Mouse (Mus musculus): ENCODE measurements around the gene Psrc1.

The Psrc1 gene

DNA sequence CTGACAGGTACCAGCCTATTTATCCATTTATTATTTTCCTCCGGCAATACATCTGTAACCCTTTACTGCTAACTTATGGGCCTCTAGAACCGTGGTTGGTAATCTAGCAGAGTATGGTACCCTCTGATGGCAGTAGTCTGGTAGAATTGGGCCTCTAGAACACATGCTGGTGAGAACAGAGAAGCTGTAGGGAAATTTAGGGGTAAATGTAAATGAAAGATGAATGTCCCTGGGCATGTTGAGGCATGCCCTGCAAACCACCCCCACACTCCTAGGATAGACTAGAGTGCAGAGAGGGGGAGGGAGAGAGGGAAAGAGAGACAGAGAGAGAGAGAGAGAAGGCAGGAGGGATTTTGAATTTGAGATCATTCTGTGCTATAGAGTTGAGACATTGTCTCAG, 786 bp downstream of the Psrc1 start:
- in situ Hi-C loops (cut with MboI, MseI) = loop anchor here (25.0 kb wide), 1 partner anchor 222 kb away; the partner anchor contains the start of gene Gpr61

DNA sequence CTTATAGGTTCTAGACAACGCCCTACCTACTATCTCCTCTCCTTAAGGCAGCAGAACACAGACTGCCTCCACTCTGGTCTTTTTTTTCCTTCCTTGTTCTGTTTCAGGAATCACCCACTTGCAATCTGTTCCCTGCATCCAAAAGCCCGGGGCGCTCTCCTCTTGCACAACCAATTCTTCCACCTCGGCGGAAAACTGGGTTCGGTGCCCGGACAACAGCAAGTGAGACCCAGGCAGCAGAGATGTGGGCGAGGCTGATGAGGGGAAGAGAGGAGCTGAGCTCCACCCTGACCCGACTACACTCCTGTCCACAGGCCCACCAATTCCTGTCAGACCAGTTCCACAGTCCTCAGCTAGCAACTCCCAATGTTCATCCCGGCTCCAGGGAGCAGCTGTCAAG, 2.5 kb downstream of the Psrc1 start:
- in situ Hi-C loops (cut with MboI, MseI) = loop anchor here (5.0 to 25.0 kb wide), 2 partner anchors 109 to 224 kb away; partner anchors contain the start of gene Gpr61

DNA sequence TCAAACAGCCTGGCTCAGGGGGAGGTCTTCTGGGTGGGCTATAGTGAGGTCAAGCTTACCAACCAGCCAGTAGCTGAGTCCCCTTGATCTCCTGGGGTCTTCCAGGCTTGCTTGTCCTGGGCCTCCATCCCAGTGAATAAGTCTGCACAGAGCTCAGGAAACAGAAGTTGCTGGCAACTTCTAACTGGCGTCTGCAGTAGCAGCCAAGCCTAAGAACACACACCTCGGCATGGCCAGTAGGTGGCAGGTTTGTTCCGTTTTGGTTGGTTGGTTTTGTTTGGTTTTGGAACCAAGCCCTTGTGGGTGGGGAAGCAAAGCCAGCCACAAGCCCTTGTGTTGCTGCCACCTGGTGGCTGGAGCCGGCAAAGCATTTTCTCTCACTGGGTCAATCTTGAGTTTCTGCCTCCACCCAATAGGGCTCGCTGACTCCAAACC, 5.5 kb downstream of the Psrc1 start:
- in situ Hi-C loops (cut with MboI, MseI) = loop anchor here (5.0 to 25.0 kb wide), 2 partner anchors 112 to 227 kb away; partner anchors contain the start of gene Gpr61

DNA sequence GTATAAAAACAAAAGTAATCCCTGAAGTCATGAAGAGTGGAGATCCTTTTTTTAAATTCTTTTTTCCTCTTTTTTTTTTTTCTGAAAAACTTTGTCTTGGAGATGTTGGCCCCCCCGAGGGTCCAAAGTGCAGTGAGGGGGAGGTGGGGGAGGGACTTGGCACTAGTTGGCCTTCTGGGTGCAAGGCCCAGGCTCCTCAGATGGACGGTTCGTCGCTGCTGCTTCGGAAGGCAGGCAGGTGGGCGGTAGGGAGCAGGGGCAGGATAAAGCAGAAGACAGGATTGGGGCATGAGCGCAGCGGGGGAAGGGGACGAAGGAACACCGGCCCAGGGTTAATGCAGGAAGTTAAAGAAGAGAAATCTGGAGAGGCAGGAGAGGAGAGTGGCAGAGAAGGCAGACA, 8.7 kb downstream of the Psrc1 start:
- in situ Hi-C loops (cut with MboI, MseI) = loop anchor here (25.0 kb wide), 1 partner anchor 230 kb away; the partner anchor contains the start of gene Gpr61

DNA sequence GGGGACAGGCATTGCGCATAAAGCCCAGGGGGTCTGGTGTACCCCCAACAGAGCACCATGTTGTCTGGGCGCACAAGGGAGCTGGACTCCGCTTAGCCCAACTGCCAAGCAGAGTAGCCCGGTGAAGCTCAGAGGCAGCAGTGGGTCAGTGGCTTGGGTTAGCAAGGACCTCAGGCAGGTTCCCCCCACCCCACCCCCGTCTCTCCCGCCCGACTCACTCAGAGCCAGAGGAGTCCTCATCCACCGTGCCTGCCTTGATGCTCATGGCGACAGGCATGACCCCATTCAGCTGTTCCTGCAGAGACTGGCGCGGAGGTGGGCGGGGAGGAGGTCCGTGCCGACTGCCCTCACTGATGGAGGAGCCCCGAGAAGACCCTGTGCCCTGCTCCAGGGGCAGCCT, 9.2 kb downstream of the Psrc1 start:
- in situ Hi-C loops (cut with MboI, MseI) = loop anchor here (25.0 kb wide), 1 partner anchor 230 kb away; the partner anchor contains the start of gene Gpr61

DNA sequence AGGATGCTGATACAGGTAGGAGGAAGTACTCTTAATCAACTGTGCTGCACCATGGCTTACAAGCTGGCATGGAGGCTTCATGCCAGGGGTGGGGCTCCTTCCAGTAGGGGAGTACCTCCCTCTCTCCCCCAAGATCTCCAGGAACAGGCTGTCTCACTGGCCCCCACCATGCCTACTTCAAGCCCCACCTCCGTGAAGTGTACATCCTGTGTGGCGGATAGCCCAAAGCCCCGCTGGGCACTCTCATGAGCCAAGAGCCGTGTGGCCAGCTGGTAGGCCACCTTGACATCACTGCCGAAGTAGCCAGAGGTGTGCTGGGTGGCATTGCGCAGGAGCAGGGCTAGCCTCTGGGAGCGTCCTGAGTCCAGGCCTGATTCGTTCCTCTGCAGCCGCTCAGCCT, 14.6 kb downstream of the Psrc1 start:
- in situ Hi-C loops (cut with MboI, MseI) = loop anchor here (25.0 kb wide), 1 partner anchor 236 kb away; the partner anchor contains the start of gene Gpr61

DNA sequence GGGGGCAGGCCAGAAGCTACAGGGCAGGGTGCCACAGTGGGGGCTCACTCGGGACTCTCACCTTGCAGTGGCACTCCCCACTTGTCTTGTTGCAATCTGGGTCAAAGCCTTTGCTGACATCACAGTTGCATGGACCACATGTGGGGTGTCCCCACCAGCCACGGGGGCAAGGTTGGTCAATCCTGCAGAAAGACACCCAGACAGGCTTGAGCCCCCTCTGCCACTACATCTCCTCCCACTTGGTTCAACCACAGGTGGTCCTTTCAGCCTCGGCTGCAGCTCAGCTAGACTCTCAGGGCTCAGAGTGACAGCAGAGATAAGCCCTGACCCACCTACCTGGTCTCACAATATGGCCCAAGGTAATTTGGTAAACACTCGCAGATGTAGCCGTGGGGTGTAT, 16.8 kb downstream of the Psrc1 start:
- in situ Hi-C loops (cut with MboI, MseI) = no loop called here

DNA sequence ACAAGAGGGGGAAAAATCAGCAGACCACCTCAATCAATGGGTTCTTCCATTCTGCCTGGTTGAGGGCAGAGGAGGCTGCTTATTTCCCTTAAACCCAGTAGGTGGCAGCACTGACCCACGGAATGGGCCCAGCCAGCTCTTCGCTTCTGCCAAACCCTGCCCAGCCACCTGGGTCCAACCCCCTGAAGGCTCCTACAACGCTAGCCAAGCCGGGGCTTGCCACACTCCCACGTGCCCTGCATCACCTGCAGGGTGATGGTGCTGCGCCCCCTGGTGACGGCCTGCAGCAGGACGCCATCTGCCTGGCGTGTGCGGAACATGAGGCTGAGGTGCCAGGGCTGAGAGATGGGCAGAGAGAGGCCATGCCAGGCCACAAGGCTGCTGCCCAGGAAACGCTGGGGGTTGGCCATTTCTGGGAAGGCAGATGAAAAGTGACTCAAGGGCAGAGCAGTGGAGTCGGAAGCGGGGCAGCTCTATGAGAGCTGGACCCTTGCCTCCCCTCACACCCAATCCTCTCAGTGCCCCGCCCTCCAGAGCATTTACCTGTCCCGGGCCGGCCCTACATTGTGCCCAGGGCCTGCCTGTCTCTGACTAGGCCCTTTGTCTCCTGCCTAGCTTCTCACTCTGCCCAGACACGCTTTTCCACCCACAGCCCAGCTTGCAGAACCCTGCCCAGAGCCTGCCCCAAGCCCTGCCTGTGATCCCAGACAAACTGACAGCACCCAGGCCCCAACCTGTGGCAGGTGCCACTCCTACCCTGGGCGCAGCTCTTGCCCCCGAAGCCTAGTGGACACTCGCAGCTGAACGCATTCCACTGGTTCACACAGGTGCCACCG, 18.3 kb downstream of the Psrc1 start:
- in situ Hi-C loops (cut with MboI, MseI) = no loop called here

DNA sequence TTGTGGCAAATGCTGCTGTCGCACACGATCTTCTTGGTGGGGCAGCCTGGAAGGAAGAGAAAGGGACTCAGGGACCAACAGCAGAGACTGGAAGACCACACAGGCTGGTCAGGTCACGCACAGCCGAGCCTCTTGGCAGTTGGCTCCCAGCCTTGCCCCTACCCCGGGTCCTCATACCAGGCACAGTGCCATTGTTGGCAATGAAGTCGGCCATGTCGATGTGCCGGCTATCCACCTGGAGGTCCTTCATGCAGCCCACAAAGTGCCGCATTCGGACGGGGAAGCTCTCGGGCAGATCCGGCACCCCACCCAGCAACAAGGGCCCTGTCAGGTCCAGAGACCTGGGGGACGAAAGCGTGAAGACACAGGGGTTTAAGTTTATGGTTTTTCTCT, 18.9 kb downstream of the Psrc1 start:
- in situ Hi-C loops (cut with MboI, MseI) = no loop called here

DNA sequence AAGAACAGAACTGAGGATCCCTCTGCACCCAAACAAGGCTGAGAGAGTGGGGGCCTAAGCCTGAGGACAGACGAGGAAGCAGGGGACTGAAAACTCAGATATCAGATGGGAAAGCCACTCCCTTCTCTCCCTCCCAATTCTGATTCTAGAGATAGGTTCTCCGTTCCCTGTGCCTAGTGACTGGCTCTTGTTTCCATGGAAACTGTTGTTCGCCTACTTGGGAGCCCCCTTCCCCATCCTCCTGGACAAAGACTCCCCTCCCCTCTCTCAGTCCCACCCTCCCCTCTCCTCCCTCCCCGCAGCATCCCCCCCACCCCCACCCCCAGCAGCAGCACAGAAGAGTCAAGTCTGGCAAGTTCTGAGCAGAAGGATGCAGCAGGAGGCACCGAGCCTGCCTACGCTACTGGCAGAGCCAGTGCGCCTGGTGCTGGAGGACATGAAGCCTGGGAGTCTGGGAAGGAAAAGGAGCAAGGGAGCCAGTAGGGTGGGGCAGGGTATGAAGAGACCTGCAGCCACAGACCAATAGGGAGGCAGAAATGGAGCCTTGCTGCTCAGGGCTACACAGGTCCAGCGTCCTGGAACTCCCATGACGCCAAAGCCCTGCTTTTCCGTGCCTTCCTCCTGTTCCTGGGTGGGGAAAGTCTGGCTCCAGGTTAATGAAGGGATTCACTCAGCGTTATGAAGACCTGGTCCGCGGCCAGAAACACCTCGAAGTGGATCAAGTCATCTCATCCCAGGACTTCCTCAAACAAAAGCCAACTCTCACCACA, 22.1 kb downstream of the Psrc1 start:
- in situ Hi-C loops (cut with MboI, MseI) = no loop called here

DNA sequence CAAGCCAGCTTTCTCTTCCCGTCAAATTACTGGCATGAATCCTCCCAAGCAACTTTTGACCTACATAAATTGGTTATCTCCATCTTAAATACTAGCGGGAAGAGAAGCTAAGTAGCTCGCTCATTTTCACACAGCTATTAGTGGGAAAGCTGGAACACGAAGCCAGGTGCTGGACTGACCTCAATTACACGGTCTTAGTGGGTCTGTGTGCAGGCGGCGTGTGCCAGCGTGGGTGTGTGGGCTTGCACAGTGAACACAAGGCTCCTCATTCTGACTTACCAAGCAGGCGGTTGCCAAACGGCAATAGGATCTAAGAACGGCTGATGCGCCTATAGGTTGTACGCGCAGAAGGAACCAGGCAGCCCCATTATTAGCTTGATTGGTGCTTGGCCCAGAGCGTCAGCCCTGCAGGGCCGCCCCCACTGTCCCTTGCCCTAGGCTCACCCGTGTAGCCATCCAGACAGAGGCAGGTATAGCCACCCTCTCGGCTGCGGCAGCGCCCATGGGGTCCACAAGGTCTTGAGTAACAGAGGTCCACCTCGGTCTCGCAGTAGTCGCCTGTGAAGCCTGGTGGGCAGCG, 22.8 kb downstream of the Psrc1 start:
- in situ Hi-C loops (cut with MboI, MseI) = no loop called here

DNA sequence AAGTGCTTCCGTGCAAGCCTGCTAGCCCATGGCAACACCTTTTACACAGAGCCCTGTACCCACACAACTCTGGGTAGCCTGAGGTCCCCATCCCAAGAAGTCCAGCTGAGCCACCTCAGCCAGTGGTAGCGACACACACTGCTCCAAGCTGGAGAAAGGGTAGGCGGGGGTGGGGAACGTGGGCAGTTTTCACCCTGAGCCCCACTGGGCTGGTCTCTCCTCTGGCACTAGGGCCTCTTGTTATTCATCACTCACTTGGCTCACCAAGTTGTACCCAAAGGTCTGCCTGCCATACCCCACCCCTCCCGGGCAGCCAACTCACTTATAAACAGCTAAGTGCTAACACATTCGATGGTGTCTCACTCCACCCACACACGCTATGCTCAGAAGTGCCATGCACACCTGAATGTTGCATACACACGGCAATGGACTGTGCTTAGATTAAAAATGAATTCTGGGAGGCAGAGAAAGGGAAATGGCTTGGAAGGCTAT, 24.9 kb downstream of the Psrc1 start:
- in situ Hi-C loops (cut with MboI, MseI) = no loop called here

DNA sequence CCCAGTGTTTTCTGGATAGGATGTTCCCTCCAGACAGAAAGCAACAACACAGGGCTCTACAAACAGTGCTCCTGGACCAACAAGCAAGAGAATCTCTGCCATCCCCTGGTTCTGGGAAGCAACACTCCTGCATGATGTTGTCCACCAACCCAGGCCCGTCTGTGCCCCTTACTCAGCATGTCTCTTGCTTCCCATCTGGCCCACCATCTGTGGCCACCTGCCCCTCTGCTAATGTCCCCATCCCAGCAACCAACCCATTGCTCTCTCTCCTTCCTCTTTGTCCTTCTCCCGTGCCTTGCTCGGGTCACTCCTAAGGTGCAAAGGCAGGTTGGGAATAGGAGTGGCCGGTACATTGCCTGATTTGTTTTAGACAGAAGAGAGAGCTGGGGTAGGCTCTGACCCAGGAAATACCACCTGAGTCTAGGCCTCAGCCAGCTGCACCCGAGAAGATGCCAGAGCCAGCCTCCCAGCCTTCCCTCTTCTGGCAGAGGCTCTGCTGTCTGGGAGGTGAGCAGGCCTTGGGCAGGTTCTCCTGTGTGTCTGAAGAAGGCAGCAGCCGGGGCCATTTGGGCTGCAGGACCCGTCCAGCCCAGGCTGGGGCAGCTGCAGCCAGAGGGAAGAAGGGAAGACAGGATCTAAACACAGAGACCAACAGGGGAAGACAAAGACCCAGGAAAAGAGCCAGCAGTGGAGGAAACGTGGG, 26.2 kb downstream of the Psrc1 start:
- in situ Hi-C loops (cut with MboI, MseI) = no loop called here

DNA sequence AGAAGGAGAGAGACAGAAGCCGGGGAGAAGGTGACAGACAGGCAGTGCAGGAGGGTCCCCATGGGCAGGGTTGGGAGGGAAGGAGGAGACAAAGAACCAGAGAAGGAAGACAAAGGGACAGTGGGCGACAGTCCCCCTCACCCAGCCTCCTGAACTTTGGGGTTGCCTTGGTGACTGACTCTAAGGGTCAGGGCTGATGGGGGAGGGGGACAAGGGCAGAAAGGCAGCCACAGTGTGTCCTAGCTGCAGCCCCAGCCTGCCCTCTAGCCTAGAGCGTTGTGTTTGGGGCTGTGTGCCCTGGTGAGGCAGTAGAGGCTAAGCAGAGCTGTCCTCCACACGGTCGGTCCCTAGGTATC, 26.7 kb downstream of the Psrc1 start:
- in situ Hi-C loops (cut with MboI, MseI) = no loop called here

DNA sequence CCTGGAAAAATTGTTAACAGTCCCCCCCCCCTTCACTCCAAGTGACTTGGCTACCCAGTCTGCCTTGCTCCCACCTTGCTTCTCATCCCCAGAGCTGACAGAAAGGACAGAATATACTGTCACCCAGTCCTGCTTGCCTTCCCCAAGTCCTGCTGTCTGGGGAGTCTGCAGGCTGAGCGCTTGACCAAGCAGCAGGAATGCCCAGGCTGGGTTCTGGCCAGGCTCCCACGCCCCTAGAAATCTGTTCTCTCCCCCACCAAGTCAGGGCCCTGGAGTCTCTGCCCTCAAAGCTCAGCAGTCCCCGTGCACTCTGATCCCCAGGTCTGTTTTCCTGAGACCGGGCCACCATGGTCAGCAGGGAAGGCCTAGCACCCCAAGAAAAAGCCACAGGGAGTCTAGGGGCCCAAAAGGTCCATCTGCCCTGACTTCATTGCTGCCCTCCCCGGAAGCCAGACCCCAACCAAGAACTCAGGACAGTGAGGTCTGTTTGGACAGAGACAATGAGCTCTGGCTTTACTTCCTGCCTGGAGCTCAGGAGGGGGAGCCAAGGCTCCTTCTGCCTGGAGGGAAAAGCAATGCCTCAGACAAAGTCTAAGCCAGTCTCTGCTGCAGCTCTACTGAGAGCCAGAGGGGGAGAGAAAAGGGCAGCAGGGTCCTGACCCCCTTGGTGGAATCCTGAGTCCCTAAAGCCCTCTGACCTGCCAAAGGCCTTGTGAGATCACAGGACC, 27.6 kb downstream of the Psrc1 start:
- in situ Hi-C loops (cut with MboI, MseI) = no loop called here

DNA sequence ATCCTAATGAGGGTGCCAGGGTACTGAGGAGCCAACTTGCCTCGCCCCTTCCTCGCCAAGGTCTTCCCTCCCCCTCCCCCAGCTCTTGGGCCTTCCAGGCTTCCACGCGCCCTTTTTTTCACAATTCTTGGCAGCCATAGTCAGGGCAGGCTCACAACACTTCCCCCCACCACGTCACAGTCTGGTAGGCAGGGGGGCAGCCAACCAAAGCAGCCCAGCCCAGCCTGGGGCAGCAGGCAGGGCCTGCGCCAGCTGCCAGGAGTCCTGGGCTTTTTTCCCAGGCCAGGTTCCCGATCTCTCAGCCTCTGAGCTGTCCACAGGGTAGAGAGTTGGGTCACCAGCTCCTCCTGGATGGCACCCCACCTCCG, 28.1 kb downstream of the Psrc1 start:
- in situ Hi-C loops (cut with MboI, MseI) = no loop called here

DNA sequence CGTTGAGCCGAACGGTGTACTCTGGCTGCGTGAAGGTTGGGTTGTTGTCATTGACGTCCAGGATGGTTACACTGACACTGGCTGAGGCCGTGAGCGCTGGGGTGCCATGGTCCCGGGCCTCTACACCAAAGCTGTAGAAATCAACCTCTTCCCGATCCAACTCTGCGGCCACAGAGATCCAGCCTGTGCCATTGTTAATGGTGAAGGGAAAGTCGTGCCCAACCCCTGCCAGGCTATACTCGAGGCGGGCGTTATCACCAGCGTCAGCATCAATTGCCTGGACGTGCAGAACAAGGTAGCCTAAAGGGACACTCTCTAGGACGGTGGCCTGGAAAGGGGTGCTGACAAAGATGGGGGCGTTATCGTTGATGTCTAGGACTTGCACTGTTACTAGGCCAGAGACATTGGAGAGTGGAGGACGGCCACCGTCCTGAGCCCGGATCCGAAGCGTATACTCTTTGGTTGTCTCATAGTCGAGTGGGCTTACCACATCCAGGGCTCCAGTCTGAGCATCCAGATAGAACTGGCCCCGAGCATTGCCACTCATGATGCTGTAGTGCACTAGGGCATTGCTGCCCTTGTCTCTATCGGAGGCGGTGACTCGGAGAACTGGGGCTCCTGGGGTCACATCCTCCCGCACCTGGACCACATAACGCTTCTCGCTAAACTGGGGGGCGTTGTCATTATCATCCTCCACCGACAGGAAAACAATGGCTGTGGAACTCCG, 30.2 kb downstream of the Psrc1 start:
- in situ Hi-C loops (cut with MboI, MseI) = no loop called here

DNA sequence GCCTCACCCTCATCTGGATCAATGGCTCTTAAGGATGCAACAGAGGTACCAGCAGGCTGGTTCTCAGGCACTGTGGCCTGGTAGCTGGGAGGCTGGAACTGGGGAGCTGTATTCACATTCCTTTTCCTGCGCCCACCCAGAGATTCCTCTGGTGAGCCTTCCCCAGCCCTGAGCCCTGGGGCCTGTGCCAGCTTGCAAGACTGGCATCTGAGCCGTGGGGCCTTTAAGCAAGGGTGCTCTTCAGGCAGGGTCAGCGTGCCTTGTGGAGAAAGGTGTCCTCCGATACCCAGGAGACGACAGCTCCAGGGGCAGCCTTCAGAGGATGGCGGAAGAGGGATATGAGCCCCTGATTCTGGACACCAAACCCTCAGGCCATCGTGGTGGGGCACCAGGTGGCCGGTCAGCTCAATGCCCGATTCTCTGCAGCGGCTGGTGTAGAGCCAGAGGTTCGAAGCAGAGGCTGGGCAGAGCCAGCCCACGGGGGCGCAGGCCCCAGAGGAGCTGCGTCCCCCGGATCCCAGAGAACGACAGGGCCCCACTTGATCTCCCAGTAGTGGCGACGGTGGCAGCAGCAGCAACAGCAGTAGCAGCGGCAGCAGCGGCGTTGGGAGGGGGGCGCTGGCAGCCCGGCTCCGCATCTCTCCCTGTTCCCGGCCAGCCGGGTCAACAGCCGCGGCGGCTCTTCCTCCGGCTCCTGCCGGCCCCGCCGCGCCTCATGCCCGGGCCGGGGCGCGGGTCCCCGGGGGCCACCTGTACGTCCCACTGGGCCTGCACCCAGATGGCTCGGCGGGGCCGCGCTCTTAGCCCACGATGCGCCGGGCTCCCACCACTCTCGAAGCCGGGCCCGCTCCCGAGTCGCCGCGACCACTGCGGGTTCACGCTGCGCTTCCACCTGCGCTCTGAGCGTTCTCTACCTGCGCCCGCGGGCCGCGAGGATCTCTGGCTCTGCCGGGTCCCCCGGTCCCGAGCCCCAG, 31.5 kb downstream of the Psrc1 start, which contains the start of gene Celsr2:
Gene Celsr2 (minus strand): TSS at position 696 of the 974 bp plus-strand sequence.
- in situ Hi-C loops (cut with MboI, MseI) = no loop called here

DNA sequence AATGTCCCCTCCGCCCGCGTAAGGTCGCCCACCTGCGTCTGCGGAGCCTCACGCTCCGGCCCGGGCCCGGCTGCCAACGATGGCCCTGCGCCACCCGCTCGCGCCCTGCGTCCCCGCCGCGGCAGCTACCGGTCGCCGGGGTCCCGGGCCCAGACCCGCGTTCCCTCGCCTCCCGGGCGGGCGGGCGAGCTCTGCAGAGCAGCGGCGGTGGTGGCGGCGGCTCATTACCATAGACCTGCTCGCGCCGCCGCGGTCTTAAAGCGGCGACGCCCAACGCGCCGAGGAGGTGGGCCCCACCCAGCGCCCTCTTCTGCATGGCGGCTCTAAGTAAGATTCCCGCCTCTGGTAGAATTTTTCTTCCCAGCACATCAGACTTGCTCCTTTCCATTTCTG, 32.2 kb downstream of the Psrc1 start:
- in situ Hi-C loops (cut with MboI, MseI) = no loop called here

Measured in T-helper 2 cell (primary cell).